Mouse (Mus musculus) bone marrow macrophage, adult 2 months (primary cell): Measurements from ENCODE around the gene Gal3st4.

Source experiments
- CTCF ChIP-seq: IDR thresholded peaks from 2 replicates; pipeline ENCODE4 v1.5.1; 2012; ENCODE audit warnings: low read depth, mild to moderate bottlenecking, low read length, moderate library complexity
- POLR2A ChIP-seq: IDR thresholded peaks from 2 replicates; pipeline ENCODE4 v1.6.1; 2012; ENCODE audit warnings: mild to moderate bottlenecking, low read depth, low read length, borderline replicate concordance

GRCm38 (mm10) chr5:138267114-138267513 lies 5.5 kb downstream of the Gal3st4 start:
- TF ChIP-seq POLR2A (no peak), CTCF (no peak)
